Mouse (Mus musculus) cerebral cortex, adult 2 months (tissue): ENCODE results near the gene Hist1h1b.

Experiments
- WGBS: fragments of 180-500 bp; shearing (Covaris S2); methylation state at CpG from one replicate; pipeline ENCODE4 v1.1.7; 2018; 5-methylcytosine and 5-hydroxymethylcytosine counted together

Hist1h1b gene

DNA sequence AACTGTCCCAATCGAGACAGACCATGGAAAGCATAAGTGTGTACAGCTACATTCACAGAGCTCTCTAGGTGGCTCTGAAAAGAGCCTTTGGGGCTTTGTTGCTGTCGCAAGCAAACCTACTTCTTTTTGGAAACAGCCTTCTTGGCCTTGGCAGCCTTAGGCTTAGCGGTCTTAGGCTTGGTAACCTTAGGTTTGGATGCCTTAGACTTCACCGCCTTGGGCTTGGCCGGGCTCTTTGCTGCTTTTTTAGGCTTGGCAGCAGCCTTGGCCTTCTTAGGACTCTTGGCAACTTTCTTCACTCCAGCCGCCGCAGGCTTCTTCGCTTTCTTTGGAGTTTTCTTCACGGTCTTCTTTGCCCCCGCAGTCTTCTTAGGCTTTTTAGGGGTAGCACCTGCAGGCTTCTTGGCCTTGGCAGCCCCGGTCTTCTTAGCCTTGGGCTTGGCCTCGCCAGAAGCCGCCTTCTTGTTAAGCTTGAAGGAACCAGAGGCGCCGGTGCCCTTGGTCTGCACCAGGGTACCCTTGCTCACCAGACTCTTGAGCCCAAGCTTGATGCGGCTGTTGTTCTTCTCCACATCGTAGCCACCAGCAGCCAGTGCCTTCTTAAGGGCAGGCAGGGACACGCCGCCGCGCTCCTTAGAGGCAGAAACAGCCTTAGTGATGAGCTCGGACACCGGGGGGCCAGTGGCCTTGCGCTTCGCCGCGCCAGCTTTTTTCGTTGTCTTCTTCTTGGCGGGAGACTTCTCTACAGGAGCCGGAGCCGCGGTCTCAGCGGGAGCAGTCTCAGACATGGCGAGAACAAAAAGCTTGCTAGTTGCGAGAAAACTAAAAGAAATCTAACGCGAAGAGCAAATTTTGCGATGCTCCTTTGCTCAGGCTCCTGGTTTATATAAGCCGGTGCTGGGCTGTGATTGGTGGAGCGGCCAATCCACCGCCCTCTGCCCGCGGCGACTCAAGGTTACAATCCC is at the start of gene Hist1h1b:
Hist1h1b (minus strand) TSS at position 859 of the 965 bp plus-strand sequence.
- under 1% methylated on average over 44 of the region's 44 CpGs for WGBS

DNA sequence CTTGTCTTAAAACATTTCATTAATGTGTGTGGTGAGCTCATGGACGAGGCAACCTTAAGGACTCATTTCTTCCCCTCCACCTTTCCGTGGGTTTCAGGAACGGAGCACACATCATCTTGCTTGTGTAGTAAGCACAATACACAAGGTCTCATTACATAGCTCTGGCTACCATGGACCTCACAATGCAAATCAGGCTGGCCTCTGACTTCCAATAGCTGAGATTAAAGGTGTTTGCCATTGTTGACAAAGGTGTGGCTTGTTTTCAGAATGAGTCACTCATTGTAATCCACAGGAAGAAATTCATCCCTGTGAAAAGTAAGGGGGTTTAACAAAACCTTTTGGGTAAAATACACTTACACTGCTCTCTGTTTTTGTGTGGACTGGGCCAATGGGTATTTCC is 48.1 kb upstream of the Hist1h1b start:
- whole genome bisulfite sequencing = 78% methylated on average over 3 of the region's 3 CpGs

DNA sequence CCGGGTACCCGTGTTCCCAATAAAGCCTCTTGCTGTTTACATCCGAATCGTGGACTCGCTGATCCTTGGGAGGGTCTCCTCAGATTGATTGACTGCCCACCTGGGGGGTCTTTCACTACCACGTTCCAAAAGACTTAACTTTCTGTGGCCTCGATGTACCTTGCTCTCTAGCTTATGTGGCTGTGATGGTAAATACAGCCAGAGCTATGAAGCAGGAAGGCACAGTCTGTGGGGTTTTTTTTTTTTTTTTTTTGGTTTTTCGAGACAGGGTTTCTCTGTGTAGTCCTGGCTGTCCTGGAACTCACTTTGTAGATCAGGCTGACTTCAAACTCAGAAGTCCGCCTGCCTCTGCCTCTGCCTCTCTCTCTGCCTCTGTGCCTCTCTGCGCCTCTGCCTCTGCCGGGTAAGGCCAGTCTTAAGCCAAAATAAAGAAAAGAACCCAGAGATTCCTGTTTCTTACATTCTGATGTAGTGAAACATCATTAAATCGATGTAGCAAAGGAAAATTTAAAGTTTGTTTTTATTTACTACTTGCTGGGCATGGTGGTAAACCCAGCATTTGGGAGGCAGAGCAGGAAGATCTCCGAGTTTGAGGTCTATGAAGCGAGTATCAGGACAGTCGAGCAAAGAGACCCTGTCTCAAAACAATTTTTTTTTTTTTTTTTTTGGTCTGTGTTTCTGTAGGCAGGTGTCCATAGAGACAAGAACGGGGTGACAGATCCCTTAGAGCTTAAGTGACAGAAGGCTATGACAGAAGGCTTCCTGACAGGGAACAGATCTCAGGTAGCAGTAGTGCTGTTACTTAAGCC is 39.9 kb upstream of the Hist1h1b start:
- WGBS = 68% methylated on average over 6 of the region's 16 CpGs

DNA sequence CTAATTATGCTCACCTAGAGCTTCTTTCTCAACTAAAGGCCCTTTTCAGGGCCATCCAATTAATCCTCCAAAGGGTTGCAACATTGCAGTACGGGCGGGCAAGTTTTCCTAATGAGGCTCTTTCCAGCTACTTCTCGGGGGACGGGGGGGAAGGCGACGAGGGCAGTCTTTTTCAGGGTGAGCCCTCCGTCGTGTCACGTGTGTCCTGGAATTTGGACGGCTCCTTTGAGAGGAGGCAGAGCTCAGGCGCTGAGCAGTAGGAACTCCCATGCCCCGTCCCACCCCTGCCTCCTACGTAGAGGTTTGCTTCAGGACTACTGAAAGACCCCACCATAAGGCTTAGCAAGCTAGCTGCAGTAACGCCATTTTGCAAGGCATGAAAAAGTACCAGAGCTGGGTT is 31.7 kb upstream of the Hist1h1b start:
- WGBS = 0% methylated on average over 14 of the region's 14 CpGs

DNA sequence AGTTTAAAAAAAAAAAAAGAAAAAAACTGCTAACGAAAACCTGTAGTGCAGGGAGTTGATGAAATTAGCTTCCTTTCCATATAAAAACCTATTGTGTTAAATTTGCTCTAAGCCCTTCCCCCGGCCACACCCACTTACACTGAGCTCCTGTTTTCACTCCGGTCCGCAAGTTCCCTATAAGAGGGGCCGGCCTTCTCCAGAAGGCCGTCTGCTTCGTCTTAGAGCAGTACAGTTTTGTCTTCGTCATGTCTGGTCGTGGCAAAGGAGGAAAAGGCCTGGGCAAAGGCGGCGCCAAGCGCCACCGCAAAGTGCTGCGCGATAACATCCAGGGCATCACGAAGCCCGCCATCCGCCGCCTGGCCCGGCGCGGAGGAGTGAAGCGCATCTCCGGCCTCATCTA is 31.1 kb upstream of the Hist1h1b start, which contains the start of gene Hist1h4m:
Hist1h4m (plus strand) TSS at position 208 of the 400 bp plus-strand sequence.
- WGBS = no CpG with 5 or more reads among the region's 24 CpGs

DNA sequence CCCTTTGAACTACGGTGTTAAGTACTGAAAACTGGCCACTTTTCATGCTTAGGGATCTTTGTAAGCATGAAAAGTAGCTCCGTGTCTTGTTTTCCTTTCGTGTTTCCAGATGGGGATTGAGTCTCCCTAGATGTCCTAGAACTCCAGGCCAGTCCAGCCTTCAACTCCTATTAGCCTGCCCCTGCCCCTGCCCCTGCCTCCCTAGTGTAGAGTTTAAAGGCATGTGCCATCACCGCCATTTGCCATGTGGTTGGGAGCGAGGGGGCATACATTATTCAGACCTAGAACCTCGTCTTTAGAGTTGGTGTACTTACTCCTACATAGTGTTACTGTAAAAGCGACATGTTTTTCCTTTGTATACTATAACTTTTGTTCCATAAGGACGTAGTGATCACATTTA is 30.6 kb upstream of the Hist1h1b start:
- no CpG with 5 or more reads among the region's 8 CpGs for WGBS

DNA sequence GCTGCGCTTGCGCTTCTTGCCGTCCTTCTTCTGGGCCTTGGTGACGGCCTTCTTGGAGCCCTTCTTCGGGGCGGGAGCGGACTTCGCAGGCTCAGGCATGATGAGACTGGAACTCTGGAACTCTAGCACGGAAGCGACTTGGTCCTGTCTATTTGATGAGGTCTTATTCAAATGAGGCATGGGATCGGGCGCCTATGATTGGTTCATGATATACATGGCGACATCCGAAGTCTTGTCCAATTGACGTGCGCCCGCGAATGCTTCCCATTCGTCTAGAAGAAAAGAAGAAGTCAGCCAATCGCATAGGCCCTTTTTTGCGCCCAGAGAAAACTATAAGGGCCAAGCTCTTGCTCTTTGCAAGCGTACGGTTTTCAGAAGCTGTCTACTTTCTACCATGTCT is 29.6 kb upstream of the Hist1h1b start, which contains the start of the genes Hist1h2bq and Hist1h2ao:
Hist1h2bq (minus strand) TSS at position 125 of the 400 bp plus-strand sequence.
Hist1h2ao (plus strand) TSS at position 393 of the 400 bp plus-strand sequence.
- no CpG with 5 or more reads among the region's 23 CpGs for WGBS

DNA sequence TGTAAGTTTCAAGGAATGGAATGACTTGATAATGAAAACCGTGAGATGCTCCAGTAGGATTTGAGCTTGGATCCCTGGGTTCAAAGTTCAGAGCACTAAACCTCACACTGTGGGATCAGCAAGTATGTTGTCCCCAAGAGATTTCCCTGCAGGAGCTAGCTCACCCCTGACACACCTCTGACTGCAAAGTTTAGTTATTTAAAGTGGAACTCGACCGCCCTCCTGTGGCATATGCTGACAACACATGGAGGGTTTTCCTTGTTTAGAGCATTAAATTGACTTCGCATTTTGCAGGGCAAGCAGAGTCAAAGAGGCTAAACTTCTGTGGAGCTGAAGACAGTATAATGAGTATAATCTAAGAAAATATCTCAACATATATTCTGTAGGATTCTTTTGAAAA is 22.6 kb upstream of the Hist1h1b start:
- WGBS = no CpG with 5 or more reads among the region's 4 CpGs

DNA sequence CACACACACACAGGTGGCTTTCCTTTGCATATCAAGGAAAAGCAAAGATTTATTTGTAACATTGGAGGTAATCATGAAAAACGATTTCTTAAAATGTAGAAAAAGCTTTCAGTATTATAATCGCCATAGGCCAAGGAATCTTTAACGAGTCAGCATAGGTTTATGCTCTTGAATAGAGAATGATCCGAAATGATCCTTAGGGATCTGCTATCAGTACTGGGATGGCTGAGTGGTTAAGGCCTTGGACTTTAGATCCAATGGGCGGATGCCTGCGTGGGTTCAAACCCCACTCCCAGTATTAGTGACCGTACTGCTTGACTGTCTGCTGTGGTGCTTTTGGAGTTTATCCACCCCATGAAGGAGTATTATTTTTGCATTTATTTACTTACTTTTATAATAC is 15.2 kb upstream of the Hist1h1b start:
- 93% methylated on average over 7 of the region's 7 CpGs for WGBS

DNA sequence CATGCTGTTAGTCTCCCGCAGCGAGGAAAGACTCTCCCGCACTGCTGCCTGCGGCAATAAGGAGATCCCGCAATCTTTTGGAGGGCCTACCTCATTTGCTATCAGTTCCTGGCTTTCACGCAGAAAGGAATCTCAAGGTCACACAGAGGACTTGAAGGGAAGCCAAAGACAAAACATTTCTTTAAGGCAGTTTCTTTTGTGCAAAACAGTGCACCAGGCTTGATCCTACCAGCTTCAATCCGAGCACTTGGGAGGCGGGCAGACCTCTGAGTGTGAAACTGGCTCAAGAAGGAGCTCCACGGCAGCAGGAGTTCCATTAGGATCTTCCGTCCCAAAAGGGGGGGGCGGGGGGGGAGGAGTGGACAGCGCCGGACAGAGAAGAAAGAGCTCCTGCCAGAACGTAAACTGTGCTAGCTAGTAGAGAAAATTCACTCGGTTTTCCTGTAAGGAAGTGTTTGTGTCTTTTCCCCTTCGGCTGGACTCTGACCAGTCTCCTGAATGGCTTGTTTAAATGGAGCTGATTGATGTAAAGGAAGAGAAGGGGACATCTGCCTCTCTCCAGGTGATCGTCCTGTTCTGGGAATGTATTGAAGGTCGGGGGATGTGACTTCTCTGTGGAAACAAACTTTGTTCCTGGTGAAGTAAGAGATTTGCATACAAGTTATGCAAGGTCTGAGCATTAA is 10.3 kb upstream of the Hist1h1b start:
- 15% methylated on average over 17 of the region's 18 CpGs for WGBS

DNA sequence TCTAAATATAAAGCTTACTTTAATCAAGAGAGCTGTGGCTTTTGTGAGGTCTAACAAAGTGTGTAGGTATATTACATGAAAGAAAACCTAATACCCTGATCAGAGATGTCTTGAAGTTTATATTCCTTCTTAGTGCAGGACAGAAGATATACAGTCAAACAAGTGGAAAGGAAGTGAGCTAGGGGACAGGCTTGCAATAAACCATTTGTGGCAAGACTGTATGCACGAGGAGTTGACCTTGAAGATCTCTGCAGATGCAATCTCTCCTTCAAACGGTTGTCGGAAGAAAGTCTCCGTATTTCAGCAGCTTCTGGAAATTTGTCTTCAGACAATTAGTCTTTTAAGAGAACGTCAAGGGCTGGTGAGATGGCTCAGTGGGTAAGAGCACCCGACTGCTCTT is 9.5 kb upstream of the Hist1h1b start:
- 71% methylated on average over 6 of the region's 6 CpGs for WGBS

DNA sequence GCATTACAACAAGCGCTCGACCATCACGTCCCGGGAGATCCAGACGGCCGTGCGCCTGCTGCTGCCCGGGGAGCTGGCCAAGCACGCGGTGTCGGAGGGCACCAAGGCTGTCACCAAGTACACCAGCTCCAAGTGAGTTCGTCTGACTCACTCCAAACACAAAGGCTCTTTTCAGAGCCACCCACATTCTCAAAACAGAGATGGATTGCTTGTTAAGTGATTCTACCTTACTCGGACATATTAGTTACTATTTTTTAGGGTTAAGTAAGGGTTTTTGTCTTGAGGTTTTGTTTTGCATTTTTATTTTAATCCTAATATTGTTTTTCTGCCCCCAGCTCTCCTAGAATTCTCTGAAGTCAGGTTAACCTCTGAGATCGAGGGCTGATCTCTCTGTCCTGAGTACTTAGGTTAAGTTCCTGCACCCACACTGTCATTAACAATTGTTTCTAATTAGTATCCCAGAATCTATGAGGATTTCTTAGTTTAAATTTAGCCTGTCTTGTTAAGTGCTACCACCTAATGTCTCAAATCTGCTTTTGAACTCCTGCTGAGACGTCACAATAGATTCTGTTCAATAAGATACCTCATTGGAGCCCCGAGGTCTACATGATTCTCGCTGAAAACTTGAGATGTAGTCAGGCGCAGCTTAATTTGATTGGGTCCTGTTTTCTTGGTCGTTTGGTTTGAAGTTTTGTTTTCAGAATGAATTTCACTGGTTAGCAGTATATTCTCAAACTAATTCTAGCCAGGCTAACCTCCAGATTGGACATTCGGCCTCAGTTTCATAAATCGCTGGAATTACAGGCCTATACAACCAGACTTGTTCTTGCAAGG is 7.6 kb upstream of the Hist1h1b start:
- 29% methylated on average over 19 of the region's 21 CpGs for WGBS

DNA sequence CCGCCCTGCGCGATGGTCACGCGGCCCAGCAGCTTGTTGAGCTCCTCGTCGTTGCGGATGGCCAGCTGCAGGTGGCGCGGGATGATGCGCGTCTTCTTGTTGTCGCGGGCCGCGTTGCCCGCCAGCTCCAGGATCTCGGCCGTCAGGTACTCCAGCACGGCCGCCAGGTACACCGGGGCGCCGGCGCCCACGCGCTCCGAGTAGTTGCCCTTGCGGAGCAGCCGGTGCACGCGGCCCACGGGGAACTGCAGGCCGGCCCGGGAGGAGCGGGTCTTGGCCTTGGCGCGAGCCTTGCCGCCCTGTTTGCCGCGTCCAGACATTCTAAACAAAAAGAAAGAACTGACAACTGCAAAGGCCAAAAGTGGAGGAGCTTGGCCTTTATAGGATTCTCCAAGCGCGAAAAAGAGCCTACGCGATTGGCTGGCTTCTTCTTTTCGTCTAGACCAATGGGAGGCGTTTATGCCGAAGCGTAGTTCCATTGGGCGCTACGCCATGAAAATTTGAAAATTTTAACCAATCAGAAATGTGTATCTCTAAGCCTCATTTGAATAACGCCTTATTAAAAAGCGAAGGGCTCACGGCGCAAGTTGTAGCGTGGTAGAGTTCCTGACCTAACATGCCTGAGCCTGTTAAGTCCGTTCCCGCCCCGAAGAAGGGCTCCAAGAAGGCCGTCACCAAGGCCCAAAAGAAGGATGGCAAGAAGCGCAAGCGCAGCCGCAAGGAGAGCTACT is 6.6 kb upstream of the Hist1h1b start, which contains the start of the genes Hist1h2an and Hist1h2bp:
Hist1h2an (minus strand) TSS at position 320 of the 731 bp plus-strand sequence.
Hist1h2bp (plus strand) TSS at position 563 of the 731 bp plus-strand sequence.
- WGBS = under 1% methylated on average over 43 of the region's 63 CpGs

DNA sequence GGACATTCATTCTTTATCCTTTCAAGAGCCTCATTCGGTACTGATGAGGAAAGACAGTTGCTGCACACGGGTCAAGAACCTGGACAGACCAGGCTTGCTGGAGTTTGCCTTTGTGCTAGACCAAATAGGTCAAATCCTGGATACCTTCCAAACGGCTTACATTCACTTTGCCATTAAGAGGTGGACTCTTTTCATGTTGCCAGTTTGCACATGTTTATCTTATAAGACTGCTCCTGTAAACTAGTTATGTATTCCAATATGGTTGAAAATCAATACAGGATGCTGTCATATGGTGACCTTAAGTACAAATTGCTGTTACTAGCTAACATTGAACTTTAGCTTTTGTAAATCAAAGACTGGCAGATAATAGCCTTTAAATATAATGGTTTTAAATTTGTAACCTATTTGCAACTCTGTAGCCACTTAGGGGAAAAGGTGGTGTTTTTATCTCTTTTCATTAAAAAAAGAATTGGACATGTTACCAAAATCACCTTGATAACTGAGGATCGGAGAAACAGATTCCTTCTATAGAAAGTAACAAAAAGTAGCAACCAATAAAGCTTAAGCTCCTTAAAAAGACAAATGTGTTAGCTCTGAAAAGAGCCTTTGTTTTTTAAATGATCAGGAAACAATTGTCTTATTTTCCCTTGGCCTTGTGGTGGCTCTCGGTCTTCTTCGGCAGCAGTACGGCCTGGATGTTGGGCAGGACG is 5.9 kb upstream of the Hist1h1b start:
- 15% methylated on average over 8 of the region's 8 CpGs for WGBS

DNA sequence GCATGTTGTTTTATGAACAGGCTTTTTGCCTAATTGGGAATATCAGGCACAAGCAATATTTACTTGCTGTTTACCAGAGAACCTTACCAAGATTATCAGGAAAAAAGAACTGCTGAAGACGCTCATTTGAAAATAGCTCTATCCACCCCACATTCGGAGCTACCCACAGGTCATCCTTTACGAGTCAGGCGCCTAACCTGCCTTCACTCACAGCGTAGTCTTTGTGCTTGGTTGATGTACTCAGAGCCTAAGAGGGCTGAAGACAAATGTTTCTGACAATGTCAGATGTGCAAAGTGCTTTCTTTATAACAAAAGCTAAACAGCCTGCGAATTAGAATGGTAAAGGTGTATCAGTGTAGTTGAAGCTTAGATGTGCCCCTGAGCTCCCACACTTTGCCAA is 3.9 kb upstream of the Hist1h1b start:
- WGBS = 34% methylated on average over 6 of the region's 6 CpGs

DNA sequence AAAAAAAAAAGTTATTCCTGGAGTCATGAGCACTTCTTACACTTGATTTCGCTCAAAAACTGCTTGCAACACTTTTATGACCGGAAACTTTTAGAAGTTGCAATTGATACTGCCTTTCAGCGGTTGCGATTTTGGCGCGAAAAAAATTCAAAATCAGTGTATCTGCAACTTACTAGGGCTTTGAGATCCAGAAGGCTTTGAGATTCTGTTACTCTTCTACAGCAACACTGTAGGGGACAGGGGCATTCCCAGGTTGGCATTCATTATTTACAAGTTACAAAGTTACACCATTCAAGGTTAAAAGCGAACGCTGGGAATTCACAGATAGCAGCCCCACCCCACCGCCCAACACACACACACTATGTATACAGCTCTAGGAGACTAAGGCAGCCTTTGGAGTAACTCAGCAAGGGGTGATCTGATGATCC is 3.3 kb upstream of the Hist1h1b start:
- WGBS = 2% methylated on average over 9 of the region's 9 CpGs

DNA sequence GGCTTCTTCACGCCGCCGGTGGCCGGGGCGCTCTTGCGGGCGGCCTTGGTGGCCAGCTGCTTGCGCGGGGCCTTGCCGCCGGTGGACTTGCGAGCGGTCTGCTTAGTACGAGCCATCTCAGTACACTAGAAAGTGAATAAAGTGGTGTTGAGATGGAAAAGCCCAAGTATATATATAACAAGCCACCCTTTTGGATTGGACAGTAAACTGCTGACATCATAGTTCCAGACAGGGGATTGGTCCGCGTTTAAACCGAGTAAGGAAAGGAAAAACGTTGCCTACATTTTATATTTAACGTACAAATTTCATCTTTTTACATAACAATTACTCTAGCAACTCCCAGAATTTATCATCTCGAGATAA is 2.8 kb upstream of the Hist1h1b start, which contains the start of gene Hist1h3i:
Hist1h3i (minus strand) TSS at position 116 of the 363 bp plus-strand sequence.
- WGBS = under 1% methylated on average over 15 of the region's 20 CpGs

DNA sequence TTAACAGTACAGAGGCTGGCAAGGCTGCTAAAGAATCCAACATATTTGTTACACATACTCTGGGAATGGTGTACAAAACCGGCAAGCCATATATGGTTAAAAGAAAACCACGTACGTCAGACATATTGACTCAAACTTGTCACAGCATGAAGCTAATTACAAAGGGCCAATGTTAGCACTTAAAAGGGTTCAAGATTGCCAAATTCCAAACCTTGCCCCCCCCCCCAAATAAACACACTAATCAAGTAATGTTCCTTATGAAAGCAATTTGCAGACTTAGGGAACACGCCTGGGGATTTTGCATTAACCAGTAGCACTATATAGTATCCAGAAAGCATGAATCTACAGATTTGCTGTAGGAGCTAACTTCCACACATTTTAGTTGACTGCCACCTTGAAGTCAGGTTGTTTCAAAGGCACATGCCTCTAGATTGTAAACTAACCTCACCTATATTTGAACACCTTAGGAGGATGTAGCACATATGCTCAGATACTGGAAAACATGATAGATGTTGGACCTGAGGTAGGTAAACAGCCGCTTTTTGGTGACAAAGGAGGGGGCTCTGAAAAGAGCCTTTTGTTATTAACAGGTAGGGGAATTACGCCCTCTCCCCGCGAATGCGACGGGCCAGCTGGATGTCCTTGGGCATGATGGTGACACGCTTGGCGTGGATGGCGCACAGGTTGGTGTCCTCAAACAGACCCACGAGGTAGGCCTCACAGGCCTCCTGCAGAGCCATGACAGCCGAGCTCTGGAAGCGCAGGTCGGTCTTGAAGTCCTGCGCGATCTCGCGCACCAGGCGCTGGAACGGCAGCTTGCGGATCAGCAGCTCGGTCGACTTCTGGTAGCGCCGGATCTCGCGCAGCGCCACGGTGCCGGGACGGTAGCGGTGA is 2.2 kb upstream of the Hist1h1b start:
- WGBS = 3% methylated on average over 17 of the region's 35 CpGs
